Mouse (Mus musculus): Measurements from ENCODE around the gene 4930523C07Rik.

GRCm38 (mm10) chr1:160059908-160060307 lies 15.7 kb downstream of the 4930523C07Rik start:
- no peak for TF ChIP-seq POLR2A (IDR thresholded peaks at IDR 0.05; ENCODE audit: borderline replicate concordance, low read depth, low read length)
- TF ChIP-seq CTCF (IDR thresholded peaks at IDR 0.05; ENCODE audit: low read depth, low read length), result no peak
